Mouse (Mus musculus) heart, embryonic 11.5 days (tissue): ENCODE data around the gene Gper1. TPM values are rescaled to one million over a fixed set of nuclear protein-coding genes. Genes with fewer than 3 reads are reported as not detected.
"Not testable (repeated sequence)": the region's sequence is repeated elsewhere in the genome, so short reads cannot be mapped to it uniquely, and the experiment has no call there.

Experiments
- ATAC-seq: fragments of 200-750 bp; cut with Nextera tagmentation; replicated peaks from 2 replicates; pipeline ENCODE4 v1.8.0; 2017; ENCODE audit warnings: moderate library complexity; ENCODE audit not compliant: insufficient number of reproducible peaks, low FRiP score, low TSS enrichment
- H3K27ac ChIP-seq: fragments of 300-500 bp; sonication (generic); 2 replicates; pipeline ENCODE4 v1.5.1; 2014; ENCODE audit warnings: mild to moderate bottlenecking, low read depth, low read length
- H3K27me3 ChIP-seq: fragments of 300-500 bp; sonication (generic); 2 replicates; pipeline ENCODE4 v1.6.1; 2014; ENCODE audit warnings: mild to moderate bottlenecking, low read length, mixed read lengths; ENCODE audit not compliant: control insufficient read depth, insufficient read depth
- H3K36me3 ChIP-seq: fragments of 300-500 bp; sonication (generic); 2 replicates; pipeline ENCODE4 v1.6.1; 2014; ENCODE audit warnings: mild to moderate bottlenecking, low read length, moderate library complexity, mixed read lengths; ENCODE audit not compliant: control insufficient read depth, insufficient read depth
- H3K4me1 ChIP-seq: fragments of 300-500 bp; sonication (generic); 2 replicates; pipeline ENCODE4 v1.6.1; 2014; ENCODE audit warnings: low read length; ENCODE audit not compliant: control insufficient read depth, insufficient read depth
- H3K4me2 ChIP-seq: fragments of 300-500 bp; sonication (generic); 2 replicates; pipeline ENCODE4 v1.6.1; 2014; ENCODE audit warnings: mild to moderate bottlenecking, moderate library complexity
- H3K4me3 ChIP-seq: fragments of 300-500 bp; sonication (generic); 2 replicates; pipeline ENCODE4 v1.5.1; 2014; ENCODE audit warnings: low read depth, low read length
- H3K9ac ChIP-seq: fragments of 300-500 bp; sonication (generic); 2 replicates; pipeline ENCODE4 v1.6.1; 2014; ENCODE audit warnings: mild to moderate bottlenecking, low read depth, low read length, moderate library complexity
- H3K9me3 ChIP-seq: fragments of 300-500 bp; sonication (generic); replicated peaks from 2 replicates; pipeline ENCODE4 v1.6.1; 2016; ENCODE audit warnings: low read length; ENCODE audit not compliant: control insufficient read depth
- WGBS: fragments of 180-500 bp; shearing (Covaris S2); extraction: QIAGEN DNeasy Blood & Tissue Kit; methylation state at CpG from one replicate; pipeline ENCODE4 v1.1.7; 2014; ENCODE audit not compliant: insufficient replicate concordance; 5-methylcytosine and 5-hydroxymethylcytosine counted together
- polyA plus RNA-seq: library from polyadenylated mRNA; unstranded; fragments of >200 nt; fragmentation: Nextera tagmentation; extraction: Ambion mirVana; gene quantifications from 2 replicates; pipeline ENCODE4 v1.2.1, GENCODE M21; 2014

Gene Gper1
- polyA plus RNA-seq, 1 experiment from 2014 or later, result 0.57 TPM

- Histone ChIP-seq H3K27ac (peak overlapping the region; percentile 77), H3K4me2 (peak overlapping the region; percentile 9), H3K9ac (peak overlapping the region; percentile 39; the same call in 1 of the 2 replicates), H3K4me3 (no peak overlapping the region), H3K27me3 (no peaks in the 10 kb centered on the region), H3K9me3 (no peaks in the 10 kb centered on the region), H3K4me1 (peaks cover 64% of the 10 kb centered on the region), H3K36me3 (no peaks in the 10 kb centered on the region)
- 74% methylated on average over 4 of the region's 4 CpGs for WGBS
- ATAC-seq, result no peak
These were observed 34.8 kb upstream of the Gper1 start for GRCm38 (mm10) chr5:139388195-139388570.

- peaks cover 60% of the 10 kb centered on the region for H3K4me1 ChIP-seq
- peak overlapping the region; percentile 31 for H3K4me2 ChIP-seq
- no peak overlapping the region for H3K4me3 ChIP-seq
These were observed 34.0 kb upstream of the Gper1 start for GRCm38 (mm10) chr5:139388694-139389675.

DNA sequence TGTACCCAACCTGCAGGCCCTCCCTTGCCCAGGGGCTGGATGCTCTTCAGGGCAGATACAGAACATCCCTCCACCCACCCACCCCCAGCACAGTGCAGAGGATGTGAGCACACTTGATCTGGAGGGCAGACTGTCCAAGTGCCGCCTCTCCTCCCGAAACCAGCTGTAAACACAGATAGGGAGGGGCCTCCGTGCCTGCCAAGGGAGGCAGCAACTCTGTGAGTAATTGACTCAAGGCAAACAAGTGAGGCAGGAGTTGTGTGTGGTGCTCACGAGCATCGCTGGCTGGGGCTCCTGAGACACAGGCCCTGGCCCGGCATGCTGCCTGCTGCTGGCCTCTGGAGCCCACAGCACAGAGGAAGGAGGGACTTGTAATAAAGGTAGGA is 33.3 kb upstream of the Gper1 start:
- H3K9ac ChIP-seq, result peak overlapping the region; percentile 52

More at GRCm38 (mm10) chr5:139388694-139389675, 34.0 kb upstream of the Gper1 start:
- ATAC-seq, result peak; percentile 50; the same call in 1 of the 2 replicates
- Histone ChIP-seq H3K36me3 (no peaks in the 10 kb centered on the region), H3K27ac (peak overlapping the region; percentile 77), H3K27me3 (no peaks in the 10 kb centered on the region), H3K9me3 (no peaks in the 10 kb centered on the region), H3K9ac (peak overlapping the region; percentile 16; the same call in 1 of the 2 replicates)
- WGBS, result 71% methylated on average over 17 of the region's 17 CpGs

DNA sequence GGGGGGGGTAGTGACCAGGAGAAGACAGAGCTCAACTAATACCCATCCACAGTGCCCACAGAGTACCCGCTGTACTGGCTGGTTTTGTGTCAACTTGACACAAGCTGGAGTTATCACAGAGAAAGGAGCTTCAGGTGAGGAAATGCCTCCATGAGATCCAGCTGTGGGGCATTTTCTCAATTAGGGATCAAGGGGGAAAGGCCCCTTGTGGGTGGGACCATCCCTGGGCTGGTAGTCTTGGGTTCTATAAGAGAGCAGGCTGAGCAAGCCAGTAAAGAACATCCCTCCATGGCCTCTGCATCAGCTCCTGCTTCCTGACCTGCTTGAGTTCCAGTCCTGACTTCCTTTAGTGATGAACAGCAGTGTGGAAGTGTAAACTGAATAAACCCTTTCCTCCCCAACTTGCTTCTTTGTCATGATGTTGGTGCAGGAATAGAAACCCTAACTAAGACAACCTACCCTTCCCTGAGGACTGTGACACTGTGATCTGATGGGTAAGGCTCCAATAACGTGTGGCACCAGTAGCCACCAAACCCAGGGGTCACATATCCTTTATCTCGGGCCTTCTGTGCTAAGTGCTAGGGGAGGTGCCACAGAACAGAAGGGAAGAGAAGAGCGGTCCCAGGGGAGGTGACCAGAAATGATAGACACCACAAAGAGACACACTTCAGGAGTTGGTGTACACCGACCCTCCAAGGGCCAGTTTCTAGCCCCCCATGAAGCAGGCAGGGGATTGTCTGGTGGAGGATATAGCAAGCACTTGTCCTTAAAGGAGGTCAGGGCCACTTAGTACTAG is 32.4 kb upstream of the Gper1 start:
- not testable (repeated sequence) for H3K36me3 ChIP-seq, ATAC-seq, H3K9me3 ChIP-seq, H3K27me3 ChIP-seq
- H3K27ac ChIP-seq, result peak overlapping the region; percentile 77
- peak overlapping the region; percentile 56 for H3K9ac ChIP-seq
- H3K4me1 ChIP-seq, result peaks cover 45% of the 10 kb centered on the region
- H3K4me3 ChIP-seq, result peak overlapping the region; percentile 20
- WGBS, result 54% methylated on average over 5 of the region's 5 CpGs
- H3K4me2 ChIP-seq, result peak overlapping the region; percentile 47

More for the DNA sequence above, 33.3 kb upstream of the Gper1 start:
- H3K4me3 ChIP-seq, result peak overlapping the region; percentile 6; the same call in 1 of the 2 replicates
- H3K36me3 ChIP-seq, result no peaks in the 10 kb centered on the region
- no peaks in the 10 kb centered on the region for H3K27me3 ChIP-seq
- peak; percentile 79 for ATAC-seq
- peak overlapping the region; percentile 43 for H3K4me2 ChIP-seq
- 22% methylated on average over 6 of the region's 6 CpGs for WGBS
- no peaks in the 10 kb centered on the region for H3K9me3 ChIP-seq
- H3K27ac ChIP-seq, result peak overlapping the region; percentile 77
- peaks cover 54% of the 10 kb centered on the region for H3K4me1 ChIP-seq

DNA sequence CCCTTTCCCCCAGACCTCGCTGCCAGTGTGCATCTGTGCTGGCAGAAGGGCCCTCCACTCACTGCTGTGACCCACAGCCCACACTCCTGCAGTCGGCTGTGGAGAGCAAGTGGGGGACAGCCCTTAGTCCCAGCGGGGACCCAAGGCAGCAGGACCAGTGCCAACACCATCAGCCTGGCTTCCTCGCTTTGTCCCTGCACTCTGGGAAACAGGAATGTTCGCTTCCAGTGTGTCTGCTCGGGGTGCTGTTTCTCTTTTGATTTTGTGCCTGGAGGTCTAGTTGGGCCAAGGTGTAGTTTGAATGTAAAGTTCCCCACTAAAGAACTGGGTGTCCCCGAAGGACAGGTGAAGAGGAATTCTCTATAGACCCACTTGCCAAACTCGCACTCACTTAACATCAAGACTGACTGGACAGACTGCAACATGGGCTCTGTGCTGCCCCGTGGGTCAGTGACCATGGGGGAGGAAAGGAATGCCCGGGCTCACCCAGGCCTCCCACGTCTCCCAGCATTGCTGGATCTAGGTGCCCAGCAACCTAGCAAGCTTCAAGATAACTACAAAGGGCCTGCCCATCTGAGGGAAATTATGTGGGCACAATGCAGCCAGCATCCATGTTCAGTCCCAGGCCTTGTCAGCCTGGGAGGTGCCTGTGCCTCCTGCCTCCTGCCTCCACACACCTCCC is 31.5 kb upstream of the Gper1 start:
- no peak overlapping the region for H3K27ac ChIP-seq
- no peak for ATAC-seq
- 79% methylated on average over 11 of the region's 11 CpGs for WGBS

GRCm38 (mm10) chr5:139392219-139393196 is 30.4 kb upstream of the Gper1 start:
- no peak overlapping the region for H3K9ac ChIP-seq
- H3K9me3 ChIP-seq, result no peaks in the 10 kb centered on the region
- H3K4me3 ChIP-seq, result no peak overlapping the region
- H3K36me3 ChIP-seq, result no peaks in the 10 kb centered on the region
- ATAC-seq, result no peak
- H3K4me2 ChIP-seq, result no peak overlapping the region
- H3K27me3 ChIP-seq, result no peaks in the 10 kb centered on the region
- peaks cover 36% of the 10 kb centered on the region for H3K4me1 ChIP-seq
- H3K27ac ChIP-seq, result no peak overlapping the region
- 95% methylated on average over 37 of the region's 37 CpGs for WGBS

More for the DNA sequence above, 31.5 kb upstream of the Gper1 start:
- H3K9ac ChIP-seq, result peak overlapping the region; percentile 56
- H3K4me3 ChIP-seq, result no peak overlapping the region; the same call in 1 of the 2 replicates
- H3K9me3 ChIP-seq, result no peaks in the 10 kb centered on the region
- H3K4me2 ChIP-seq, result peak overlapping the region; percentile 47
- no peaks in the 10 kb centered on the region for H3K36me3 ChIP-seq
- H3K27me3 ChIP-seq, result no peaks in the 10 kb centered on the region
- peaks cover 37% of the 10 kb centered on the region for H3K4me1 ChIP-seq

- Histone ChIP-seq H3K4me2 (no peak overlapping the region), H3K9me3 (no peaks in the 10 kb centered on the region), H3K27me3 (no peaks in the 10 kb centered on the region), H3K4me1 (peaks cover 36% of the 10 kb centered on the region), H3K36me3 (no peaks in the 10 kb centered on the region), H3K9ac (no peak overlapping the region), H3K27ac (no peak overlapping the region), H3K4me3 (no peak overlapping the region)
- WGBS, result 94% methylated on average over 16 of the region's 16 CpGs
- no peak for ATAC-seq
These were observed 29.8 kb upstream of the Gper1 start for GRCm38 (mm10) chr5:139393197-139393588.
